In the genomic region with DNA sequence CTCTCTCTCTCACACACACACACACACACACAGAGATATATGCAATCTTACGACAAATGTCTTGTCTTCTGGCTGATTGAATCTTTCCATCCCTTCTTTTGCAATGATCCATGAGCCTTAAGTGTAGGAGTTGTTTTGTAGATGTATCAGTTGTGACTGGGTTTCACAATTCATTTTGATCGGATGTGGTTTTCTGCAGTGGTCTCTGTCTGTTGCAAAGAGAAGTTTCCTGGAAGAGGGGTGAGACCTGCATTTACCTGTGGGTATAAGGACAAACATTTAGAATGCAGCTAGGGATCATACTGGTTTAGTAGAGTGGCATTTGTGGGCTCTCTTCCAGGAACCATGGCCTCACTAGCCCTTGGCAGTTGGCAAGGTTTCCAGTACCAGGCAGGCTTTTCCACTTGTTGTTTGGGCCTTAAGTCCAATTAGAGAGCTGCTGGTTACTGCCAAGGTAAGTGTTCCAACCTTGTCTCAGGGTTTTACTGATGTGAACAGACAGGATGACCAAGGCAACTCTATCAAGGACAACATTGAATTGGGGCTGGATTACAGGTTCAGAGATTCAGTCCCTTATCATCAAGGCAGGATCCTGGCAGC, we compare ENCODE assay signal across 16 mouse cellular contexts. TPM values are rescaled to one million over a fixed set of nuclear protein-coding genes. Genes with fewer than 3 reads are reported as not detected.
DNase-seq lines count a peak whose midpoint lies in the region; ATAC-seq lines count a peak whose summit lies in the region.
"Had no signal": no experiment of that assay in that cellular context is flagged by ENCODE, and none has a peak within 500 bp of the region (broad histone marks: within the 10 kb centered on the region; RNA-seq: fewer than 3 reads in every experiment).

No protein-coding gene starts in this region.

- no peaks in the 10 kb centered on the region for H3K36me3 ChIP-seq in heart, embryonic 12.5 days
- no peaks in the 10 kb centered on the region for H3K36me3 ChIP-seq in hindbrain, embryonic 10.5 days
- H3K36me3 ChIP-seq: embryonic facial prominence, embryonic 12.5 days; forebrain, embryonic 10.5 days; heart, embryonic 13.5 days; limb, embryonic 12.5 days; neural tube, embryonic 15.5 days had no signal

- H3K27ac ChIP-seq in heart, embryonic 12.5 days (ENCODE audit: poor library complexity, severe bottlenecking), result no peak overlapping the region
- H3K27ac ChIP-seq in hindbrain, embryonic 10.5 days, result no peak overlapping the region
- H3K27ac ChIP-seq: embryonic facial prominence, embryonic 12.5 days; forebrain, embryonic 10.5 days; heart, embryonic 13.5 days; hindbrain, embryonic 14.5 days; limb, embryonic 12.5 days; neural tube, embryonic 15.5 days had no signal

- H3K9me3 ChIP-seq in heart, embryonic 12.5 days (replicated peaks), result 0 out of 2 replicates have a peak, but pooled peaks cover 2% of the 10 kb centered on the region
- H3K9me3 ChIP-seq in hindbrain, embryonic 10.5 days, result no peaks in the 10 kb centered on the region
- H3K9me3 ChIP-seq: embryonic facial prominence, embryonic 12.5 days; forebrain, embryonic 10.5 days; heart, embryonic 13.5 days; limb, embryonic 12.5 days; neural tube, embryonic 15.5 days had no signal

- H3K27me3 ChIP-seq in heart, embryonic 12.5 days (replicated peaks), result no peaks in the 10 kb centered on the region
- H3K27me3 ChIP-seq in hindbrain, embryonic 10.5 days (ENCODE audit: insufficient read depth, poor library complexity, severe bottlenecking), result no peaks in the 10 kb centered on the region
- H3K27me3 ChIP-seq: embryonic facial prominence, embryonic 12.5 days; heart, embryonic 13.5 days; limb, embryonic 12.5 days; neural tube, embryonic 15.5 days had no signal

- WGBS in heart, embryonic 12.5 days, result 87% methylated on average over 2 of the region's 2 CpGs
- 95% methylated on average over 2 of the region's 2 CpGs for WGBS in hindbrain, embryonic 10.5 days

- no peak for ATAC-seq in heart, embryonic 12.5 days (ENCODE audit: insufficient number of reproducible peaks, low FRiP score)
- ATAC-seq: liver, postnatal 0 days had no signal

- no peaks in the 10 kb centered on the region for H3K4me1 ChIP-seq in heart, embryonic 12.5 days (replicated peaks)
- no peaks in the 10 kb centered on the region for H3K4me1 ChIP-seq in hindbrain, embryonic 10.5 days (replicated peaks)
- H3K4me1 ChIP-seq: embryonic facial prominence, embryonic 12.5 days; forebrain, embryonic 10.5 days; heart, embryonic 13.5 days; limb, embryonic 12.5 days had no signal

- H3K9ac ChIP-seq in heart, embryonic 12.5 days, result no peak overlapping the region
- H3K9ac ChIP-seq: embryonic facial prominence, embryonic 12.5 days; heart, embryonic 13.5 days; hindbrain, embryonic 14.5 days; limb, embryonic 12.5 days; liver, postnatal 0 days; neural tube, embryonic 15.5 days had no signal

- no peak overlapping the region for H3K4me3 ChIP-seq in heart, embryonic 12.5 days
- H3K4me3 ChIP-seq in hindbrain, embryonic 10.5 days, result no peak overlapping the region
- H3K4me3 ChIP-seq: embryonic facial prominence, embryonic 12.5 days; forebrain, embryonic 10.5 days; heart, embryonic 13.5 days; limb, embryonic 12.5 days; neural tube, embryonic 15.5 days had no signal

- DNase-seq in heart, adult 11 months, result peak; percentile 92
- peak; percentile 23 for DNase-seq in layer of hippocampus, adult 9-11 months
- no peak for DNase-seq in layer of hippocampus, postnatal 25 days (ENCODE audit: extremely low spot score in 1 of 2, low spot score in 1 of 2)
- DNase-seq in adrenal gland, postnatal 25 days, result peak; percentile 9
- peak; percentile 43 to 58 for DNase-seq in kidney, postnatal 25 days
- no peak for DNase-seq in hindbrain, embryonic 10.5 days (ENCODE audit: low spot score)
- DNase-seq: cerebellum, adult 9-11 months; liver, postnatal 0 days; right cerebral cortex, adult 18-20 months had no signal

- H3K4me2 ChIP-seq in heart, embryonic 12.5 days, result no peak overlapping the region
- H3K4me2 ChIP-seq: embryonic facial prominence, embryonic 12.5 days; heart, embryonic 13.5 days; hindbrain, embryonic 14.5 days; limb, embryonic 12.5 days; neural tube, embryonic 15.5 days had no signal

RNA-seq across cellular contexts. Expression of a gene that starts 36.6 kb away (rescaled TPM):
- 1.2 and 1.4 TPM in 2 replicates for polyA plus RNA-seq in heart, embryonic 12.5 days (2016; fragmentation: Nextera tagmentation; extraction: Ambion mirVana)
- total RNA-seq in layer of hippocampus, postnatal 25 days (2021), result 10 to 100 TPM; 14.3 to 15.0 TPM
- total RNA-seq in adrenal gland, postnatal 25 days (2021), result 3.4 and 3.7 TPM in 2 replicates
- 1.5 and 2.0 TPM in 2 replicates for polyA plus RNA-seq in hindbrain, embryonic 10.5 days (2016; fragmentation: Nextera tagmentation; extraction: Ambion mirVana)

Comparison
In these comparisons a context has a peak if more than half of its experiments do, and no peak if none do; other contexts are left out.
1. DNase-seq: peak in heart, adult 11 months (single experiment), layer of hippocampus, adult 9-11 months (single experiment), adrenal gland, postnatal 25 days (single experiment) and kidney, postnatal 25 days (2 of 2); none in layer of hippocampus, postnatal 25 days (0 of 2) and hindbrain, embryonic 10.5 days (single experiment).